Mouse (Mus musculus): ENCODE data around the gene Smdt1.
"Not testable (repeated sequence)": the region's sequence is repeated elsewhere in the genome, so short reads cannot be mapped to it uniquely, and the experiment has no call there.

DNA sequence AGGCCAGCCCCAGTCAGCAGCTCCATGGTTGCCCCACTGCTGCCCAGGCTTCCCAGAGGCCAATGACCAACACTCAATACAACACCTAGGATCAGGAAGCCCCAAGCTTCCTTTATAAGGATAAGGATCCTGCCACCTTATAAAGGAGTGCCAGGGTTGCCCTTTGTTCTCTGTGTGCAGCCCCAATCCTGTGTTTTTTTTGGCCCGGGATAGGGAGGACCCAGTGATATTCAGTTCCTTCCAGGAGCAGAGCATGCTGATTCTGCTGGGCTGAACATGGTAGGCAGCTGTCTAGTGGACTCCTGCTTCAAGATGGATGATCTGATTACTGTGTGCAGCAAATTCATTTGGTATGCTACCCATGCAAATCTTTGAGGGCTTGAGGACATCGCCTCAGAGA, 55.2 kb downstream of the Smdt1 start, which contains the start of gene Cyp2d11:
- not testable (repeated sequence) for TF ChIP-seq TAL1, GATA1 (IDR thresholded peaks at IDR 0.05; ENCODE audit: low read length)

Measured in erythroblast, embryonic 14.5 days (primary cell).